Mouse (Mus musculus): ENCODE measurements around the gene Atat1. TPM values are rescaled to one million over a fixed set of nuclear protein-coding genes. Genes with fewer than 3 reads are reported as not detected.
"Not testable (repeated sequence)": the region's sequence is repeated elsewhere in the genome, so short reads cannot be mapped to it uniquely, and the experiment has no call there.

Gene Atat1
- polyA plus RNA-seq, 1 experiment: 33.4 TPM

- H3K4me1 ChIP-seq (ENCODE audit: control insufficient read depth, insufficient read depth, low read length): peaks cover 3% of the 10 kb centered on the region
- no peaks in the 10 kb centered on the region for H3K36me3 ChIP-seq (ENCODE audit: control insufficient read depth, insufficient read depth, low read length, poor library complexity, severe bottlenecking)
- H3K4me3 ChIP-seq (ENCODE audit: low read depth, low read length): peak overlapping the region; percentile 13; the same call in 1 of the 2 replicates
- no peaks in the 10 kb centered on the region for H3K27me3 ChIP-seq (ENCODE audit: control insufficient read depth, insufficient read depth, low read length, poor library complexity, severe bottlenecking)
- H3K27ac ChIP-seq (ENCODE audit: insufficient read depth, low read length): peak overlapping the region; percentile 98
- H3K9me3 ChIP-seq (replicated peaks; ENCODE audit: control insufficient read depth, insufficient read depth, low read length, poor library complexity, severe bottlenecking): 0 out of 2 replicates have a peak, but pooled peaks cover 3% of the 10 kb centered on the region
- TF ChIP-seq CTCF (IDR thresholded peaks at IDR 0.05; ENCODE audit: low read depth, low read length): no peak
- TF ChIP-seq EP300 (IDR thresholded peaks at IDR 0.05; ENCODE audit: insufficient read depth, low read depth, low read length): peak; percentile 65; the same call in 1 of the 2 replicates
- TF ChIP-seq POLR2A (IDR thresholded peaks at IDR 0.05; ENCODE audit: insufficient read depth, low read length): no peak
- H3K9ac ChIP-seq (ENCODE audit: low read depth, poor library complexity, severe bottlenecking): 0 out of 2 replicates have a peak overlapping the region, but pooled peaks have one; percentile 23
Measured at GRCm38 (mm10) chr17:35939108-35939507, 29.2 kb upstream of the Atat1 start.

GRCm38 (mm10) chr17:35937700-35938348 lies 27.9 kb upstream of the Atat1 start:
- H3K4me1 ChIP-seq (ENCODE audit: control insufficient read depth, insufficient read depth, low read length): peaks cover 3% of the 10 kb centered on the region
- H3K27me3 ChIP-seq (ENCODE audit: control insufficient read depth, insufficient read depth, low read length, poor library complexity, severe bottlenecking): no peaks in the 10 kb centered on the region
- H3K36me3 ChIP-seq (ENCODE audit: control insufficient read depth, insufficient read depth, low read length, poor library complexity, severe bottlenecking): no peaks in the 10 kb centered on the region
- H3K4me3 ChIP-seq (ENCODE audit: low read depth, low read length): no peak overlapping the region
- H3K27ac ChIP-seq (ENCODE audit: insufficient read depth, low read length): no peak overlapping the region
- TF ChIP-seq CTCF (IDR thresholded peaks at IDR 0.05; ENCODE audit: low read depth, low read length) (peak; percentile 90), EP300 (IDR thresholded peaks at IDR 0.05; ENCODE audit: insufficient read depth, low read depth, low read length) (no peak)
- 0 out of 2 replicates have a peak, but pooled peaks cover 3% of the 10 kb centered on the region for H3K9me3 ChIP-seq (replicated peaks; ENCODE audit: control insufficient read depth, insufficient read depth, low read length, poor library complexity, severe bottlenecking)
- H3K9ac ChIP-seq (ENCODE audit: low read depth, poor library complexity, severe bottlenecking): no peak overlapping the region

- not testable (repeated sequence) for H3K4me1 ChIP-seq (ENCODE audit: control insufficient read depth, insufficient read depth, low read length); H3K36me3 ChIP-seq (ENCODE audit: control insufficient read depth, insufficient read depth, low read length, poor library complexity, severe bottlenecking); H3K27me3 ChIP-seq (ENCODE audit: control insufficient read depth, insufficient read depth, low read length, poor library complexity, severe bottlenecking); H3K9me3 ChIP-seq (replicated peaks; ENCODE audit: control insufficient read depth, insufficient read depth, low read length, poor library complexity, severe bottlenecking)
- peak overlapping the region; percentile 67 for H3K9ac ChIP-seq (ENCODE audit: low read depth, poor library complexity, severe bottlenecking)
- H3K4me3 ChIP-seq (ENCODE audit: low read depth, low read length): peak overlapping the region; percentile 90
- peak overlapping the region; percentile 80 for H3K27ac ChIP-seq (ENCODE audit: insufficient read depth, low read length)
Measured at GRCm38 (mm10) chr17:35935763-35936162, 25.9 kb upstream of the Atat1 start.

GRCm38 (mm10) chr17:35932608-35933007 lies 22.7 kb upstream of the Atat1 start:
- Histone ChIP-seq H3K9me3 (replicated peaks; ENCODE audit: control insufficient read depth, insufficient read depth, low read length, poor library complexity, severe bottlenecking) (no peaks in the 10 kb centered on the region), H3K9ac (ENCODE audit: low read depth, poor library complexity, severe bottlenecking) (no peak overlapping the region), H3K27ac (ENCODE audit: insufficient read depth, low read length) (no peak overlapping the region), H3K4me3 (ENCODE audit: low read depth, low read length) (no peak overlapping the region), H3K4me1 (ENCODE audit: control insufficient read depth, insufficient read depth, low read length) (peaks cover 1% of the 10 kb centered on the region), H3K36me3 (ENCODE audit: control insufficient read depth, insufficient read depth, low read length, poor library complexity, severe bottlenecking) (peaks cover 26% of the 10 kb centered on the region), H3K27me3 (ENCODE audit: control insufficient read depth, insufficient read depth, low read length, poor library complexity, severe bottlenecking) (no peaks in the 10 kb centered on the region)
- TF ChIP-seq POLR2A (IDR thresholded peaks at IDR 0.05; ENCODE audit: insufficient read depth, low read length) (no peak), EP300 (IDR thresholded peaks at IDR 0.05; ENCODE audit: insufficient read depth, low read depth, low read length) (no peak), CTCF (IDR thresholded peaks at IDR 0.05; ENCODE audit: low read depth, low read length) (no peak)

GRCm38 (mm10) chr17:35930627-35931026 lies 20.8 kb upstream of the Atat1 start:
- H3K4me3 ChIP-seq (ENCODE audit: low read depth, low read length): no peak overlapping the region
- no peaks in the 10 kb centered on the region for H3K27me3 ChIP-seq (ENCODE audit: control insufficient read depth, insufficient read depth, low read length, poor library complexity, severe bottlenecking)
- no peaks in the 10 kb centered on the region for H3K4me1 ChIP-seq (ENCODE audit: control insufficient read depth, insufficient read depth, low read length)
- no peaks in the 10 kb centered on the region for H3K9me3 ChIP-seq (replicated peaks; ENCODE audit: control insufficient read depth, insufficient read depth, low read length, poor library complexity, severe bottlenecking)
- no peak for TF ChIP-seq CTCF (IDR thresholded peaks at IDR 0.05; ENCODE audit: low read depth, low read length)
- no peak for TF ChIP-seq POLR2A (IDR thresholded peaks at IDR 0.05; ENCODE audit: insufficient read depth, low read length)
- TF ChIP-seq EP300 (IDR thresholded peaks at IDR 0.05; ENCODE audit: insufficient read depth, low read depth, low read length): no peak
- peaks cover 40% of the 10 kb centered on the region for H3K36me3 ChIP-seq (ENCODE audit: control insufficient read depth, insufficient read depth, low read length, poor library complexity, severe bottlenecking)
- H3K27ac ChIP-seq (ENCODE audit: insufficient read depth, low read length): no peak overlapping the region
- H3K9ac ChIP-seq (ENCODE audit: low read depth, poor library complexity, severe bottlenecking): no peak overlapping the region

- TF ChIP-seq CTCF (IDR thresholded peaks at IDR 0.05; ENCODE audit: low read depth, low read length) (no peak), POLR2A (IDR thresholded peaks at IDR 0.05; ENCODE audit: insufficient read depth, low read length) (no peak)
- Histone ChIP-seq H3K9me3 (replicated peaks; ENCODE audit: control insufficient read depth, insufficient read depth, low read length, poor library complexity, severe bottlenecking) (no peaks in the 10 kb centered on the region), H3K4me1 (ENCODE audit: control insufficient read depth, insufficient read depth, low read length) (no peaks in the 10 kb centered on the region), H3K4me3 (ENCODE audit: low read depth, low read length) (no peak overlapping the region), H3K9ac (ENCODE audit: low read depth, poor library complexity, severe bottlenecking) (no peak overlapping the region), H3K36me3 (ENCODE audit: control insufficient read depth, insufficient read depth, low read length, poor library complexity, severe bottlenecking) (peaks cover 43% of the 10 kb centered on the region), H3K27ac (ENCODE audit: insufficient read depth, low read length) (no peak overlapping the region), H3K27me3 (ENCODE audit: control insufficient read depth, insufficient read depth, low read length, poor library complexity, severe bottlenecking) (no peaks in the 10 kb centered on the region)
Measured at GRCm38 (mm10) chr17:35929534-35929933, 19.7 kb upstream of the Atat1 start.

All from ES-Bruce4 (cell line).